Mouse (Mus musculus): ENCODE results near the gene Tent5a. TPM values are rescaled to one million over a fixed set of nuclear protein-coding genes. Genes with fewer than 3 reads are reported as not detected.

Tent5a gene
- total RNA-seq (2023) = 6.4 to 7.5 TPM (median 7.2 TPM) in 4 replicates

DNA sequence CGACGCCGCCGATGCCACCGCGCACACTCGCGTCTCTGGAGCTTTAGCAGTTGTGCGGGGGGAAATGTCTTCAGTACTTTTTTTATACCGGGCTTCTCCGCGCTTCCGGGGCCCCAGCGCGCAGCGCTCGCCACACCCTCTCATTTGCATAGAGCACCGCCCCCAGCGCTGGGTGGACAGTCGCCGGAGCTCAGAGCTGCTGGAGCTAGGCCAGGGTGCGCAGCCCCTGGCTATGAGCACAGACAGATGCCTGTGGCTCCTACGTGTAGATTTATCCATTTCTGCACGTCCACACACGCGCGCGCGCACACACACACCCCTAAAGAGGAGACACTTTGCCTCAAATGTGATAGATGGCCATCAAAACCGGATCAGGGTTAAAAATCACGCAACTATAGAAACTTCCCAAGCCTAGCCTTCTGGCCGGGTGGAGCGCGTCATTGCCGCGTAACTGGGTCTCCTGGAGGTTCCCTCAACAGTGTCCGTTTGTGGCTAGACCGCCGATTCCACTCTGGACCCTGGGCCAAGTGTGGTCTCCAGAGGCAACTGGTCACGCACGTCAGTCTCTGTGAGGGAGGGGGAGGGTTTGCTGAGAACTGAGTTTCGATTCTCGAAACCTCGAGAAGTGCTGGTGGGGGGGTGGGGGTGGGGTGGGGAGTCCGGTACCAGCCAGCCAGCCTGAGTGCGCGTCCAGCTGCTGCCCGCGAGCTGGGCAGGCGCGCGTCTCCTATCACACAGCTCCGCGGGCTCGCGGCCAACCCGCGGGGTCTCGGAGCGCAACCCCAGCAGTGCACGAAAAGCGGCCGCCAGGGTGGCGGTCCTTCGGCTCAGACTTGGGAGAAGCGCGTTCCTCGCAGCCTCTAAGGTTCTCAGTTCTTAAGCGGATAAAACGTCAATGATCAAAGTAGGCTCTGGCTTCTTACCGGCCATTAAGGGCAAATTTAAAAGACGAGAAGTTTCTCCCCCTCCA lies at the start of gene Tent5a:
Tent5a (minus strand) TSS at position 107 of the 970 bp plus-strand sequence.

DNA sequence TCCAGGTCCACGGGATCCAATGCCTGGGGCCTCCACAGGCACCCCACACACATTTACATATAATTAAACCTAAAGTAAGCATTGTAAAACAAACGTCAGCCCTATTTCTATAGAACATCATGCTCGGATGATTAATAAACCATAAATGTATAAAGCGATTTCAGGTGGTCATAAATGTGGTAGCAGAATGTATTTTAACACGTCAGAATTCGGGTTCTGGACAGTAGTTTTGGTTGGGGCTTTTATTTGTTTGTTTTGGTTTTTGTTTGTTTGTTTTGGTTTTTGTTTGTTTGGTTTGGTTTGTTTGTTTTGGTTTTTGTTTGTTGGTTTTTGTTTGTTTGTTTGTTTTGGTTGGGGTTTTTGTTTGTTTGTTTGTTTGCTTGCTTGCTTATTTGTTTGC lies 14.7 kb downstream of the Tent5a start, which contains the start of gene Gm11114:
Gm11114 (plus strand) TSS at position 301 of the 400 bp plus-strand sequence.

Other genes starting within 250 kb of the Tent5a start
- gene Gm11114, start 14.6 kb downstream of the Tent5a start, total RNA-seq (2023) = not detected in 4 replicates